Mouse (Mus musculus): Measurements from ENCODE around the gene Actl9.

- TF ChIP-seq POLR2A (IDR thresholded peaks at IDR 0.05; ENCODE audit: borderline replicate concordance, insufficient read depth, low read length) (no peak), CTCF (IDR thresholded peaks at IDR 0.05; ENCODE audit: borderline replicate concordance, insufficient read depth, low read depth, low read length) (no peak)
These were observed 7.2 kb downstream of the Actl9 start for GRCm38 (mm10) chr17:33439922-33440321.
